Comparison of ENCODE assay signal across 15 mouse cellular contexts in the genomic region with DNA sequence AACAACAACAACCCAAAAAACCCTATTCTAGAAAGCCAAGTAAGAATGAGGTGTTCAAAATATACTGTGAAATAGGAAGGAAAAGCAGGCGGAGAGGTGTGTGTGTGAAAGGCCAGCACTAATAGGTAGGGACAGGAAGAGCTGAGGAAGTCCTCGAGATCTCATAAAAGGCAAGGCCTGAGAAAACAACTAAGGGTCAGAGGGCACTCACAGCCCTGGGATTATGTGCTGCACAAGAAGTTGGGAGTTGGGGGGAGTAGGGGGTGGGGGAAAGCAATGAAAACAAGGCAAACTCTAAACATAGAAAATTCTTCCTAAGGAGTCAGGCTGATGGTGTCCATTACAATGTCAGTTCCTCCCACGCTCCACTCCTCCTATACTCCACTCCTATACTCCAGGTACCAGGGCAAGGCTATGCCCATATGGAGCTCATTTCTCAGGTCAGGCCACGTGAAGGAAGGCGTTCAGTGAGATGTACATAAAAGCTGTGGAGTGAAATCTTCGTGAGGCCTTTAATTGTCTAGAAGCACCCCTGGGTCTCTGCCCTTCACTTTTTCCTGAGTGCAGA.
"Had no signal": no experiment of that assay in that cellular context is flagged by ENCODE, and none has a peak within 500 bp of the region (broad histone marks: within the 10 kb centered on the region; RNA-seq: fewer than 3 reads in every experiment).

No protein-coding gene starts in this region.

- H3K4me1 ChIP-seq: limb, embryonic 15.5 days; liver, embryonic 12.5 days; megakaryocyte, embryonic 14.5 days had no signal

- H3K9me3 ChIP-seq: limb, embryonic 15.5 days; liver, embryonic 12.5 days; megakaryocyte, embryonic 14.5 days; midbrain, embryonic 12.5 days; neural tube, embryonic 15.5 days had no signal

- H3K4me3 ChIP-seq: left cerebral cortex, adult 2 months; limb, embryonic 15.5 days; liver, embryonic 12.5 days; megakaryocyte, embryonic 14.5 days; midbrain, embryonic 12.5 days; neural tube, embryonic 15.5 days had no signal

- H3K9ac ChIP-seq: limb, embryonic 15.5 days; liver, embryonic 12.5 days; lung, embryonic 14.5 days; midbrain, embryonic 12.5 days; neural tube, embryonic 15.5 days had no signal

- H3K27ac ChIP-seq: left cerebral cortex, adult 2 months; limb, embryonic 15.5 days; liver, embryonic 12.5 days; macrophage; midbrain, embryonic 12.5 days; neural tube, embryonic 15.5 days; stomach, postnatal 0 days had no signal

- H3K36me3 ChIP-seq: limb, embryonic 15.5 days; liver, embryonic 12.5 days; neural tube, embryonic 15.5 days had no signal

- H3K27me3 ChIP-seq: limb, embryonic 15.5 days; liver, embryonic 12.5 days; midbrain, embryonic 12.5 days; neural tube, embryonic 15.5 days had no signal

- DNase-seq: kidney, postnatal 10 days; lung, embryonic 14.5 days; lung, postnatal 14 days; right cerebral cortex, adult 18-20 months; right cerebral cortex, postnatal 25 days had no signal

- ATAC-seq: intestine, postnatal 0 days; liver, embryonic 12.5 days; midbrain, embryonic 16.5 days had no signal

- H3K4me2 ChIP-seq: limb, embryonic 15.5 days; liver, embryonic 12.5 days; lung, embryonic 14.5 days; midbrain, embryonic 12.5 days; neural tube, embryonic 15.5 days had no signal
